Mouse (Mus musculus) embryo, embryonic 10 days (tissue): ENCODE measurements at regions not wholly inside any gene's neighbourhood (a gene's known extent, or its start where the extent isn't known, plus 50 kb on each side); places are given as distances from the start of the nearest gene placed in this dataset.

Source experiments
- DNase-seq: peaks from one replicate; pipeline ENCODE4 v3.0.0-alpha.2; 2015; ENCODE audit warnings: low spot score

DNA sequence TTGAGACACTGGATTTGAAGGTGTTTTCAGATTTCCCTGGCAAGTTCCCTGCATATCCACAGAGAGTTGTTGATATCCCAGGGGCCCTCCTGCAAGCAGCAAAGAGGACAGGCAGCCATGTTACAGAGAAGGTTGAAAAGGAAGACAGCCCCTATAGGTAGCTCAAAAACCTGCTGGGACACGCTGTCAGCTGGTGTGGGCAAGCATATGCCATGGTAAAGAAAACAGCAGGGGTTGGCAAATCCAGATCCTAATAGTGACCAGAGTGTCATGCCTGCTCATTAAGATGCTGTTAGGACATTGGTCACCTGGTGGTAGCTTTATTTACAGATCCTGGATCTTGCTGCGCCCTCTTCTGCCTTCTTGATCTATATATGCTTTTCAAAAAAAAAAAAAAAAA is 397.6 kb downstream of the Tns1 start:
- DNase-seq: no peak

GRCm38 (mm10) chr1:73725486-73725885 is 398.8 kb downstream of the Tns1 start:
- DNase-seq: no peak

DNA sequence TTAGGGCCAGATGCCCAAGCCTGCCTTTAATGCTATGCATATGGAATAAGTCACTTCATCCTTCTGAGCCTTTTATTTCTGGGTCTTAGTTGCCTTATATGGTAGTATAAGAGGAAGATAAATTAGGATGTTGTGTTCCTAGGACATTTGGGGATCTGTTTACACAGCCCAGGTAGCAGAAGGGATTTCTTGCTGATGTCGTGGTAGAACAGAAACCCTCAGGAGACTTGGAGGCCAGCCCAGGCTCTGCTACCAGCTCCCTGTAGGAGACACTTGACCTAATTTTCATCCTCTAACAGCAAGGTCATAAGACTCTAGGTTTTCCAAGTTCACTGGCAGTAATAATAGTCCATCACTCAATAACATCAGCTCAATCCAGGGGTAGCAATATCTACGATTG is 399.7 kb downstream of the Tns1 start:
- DNase-seq: no peak

DNA sequence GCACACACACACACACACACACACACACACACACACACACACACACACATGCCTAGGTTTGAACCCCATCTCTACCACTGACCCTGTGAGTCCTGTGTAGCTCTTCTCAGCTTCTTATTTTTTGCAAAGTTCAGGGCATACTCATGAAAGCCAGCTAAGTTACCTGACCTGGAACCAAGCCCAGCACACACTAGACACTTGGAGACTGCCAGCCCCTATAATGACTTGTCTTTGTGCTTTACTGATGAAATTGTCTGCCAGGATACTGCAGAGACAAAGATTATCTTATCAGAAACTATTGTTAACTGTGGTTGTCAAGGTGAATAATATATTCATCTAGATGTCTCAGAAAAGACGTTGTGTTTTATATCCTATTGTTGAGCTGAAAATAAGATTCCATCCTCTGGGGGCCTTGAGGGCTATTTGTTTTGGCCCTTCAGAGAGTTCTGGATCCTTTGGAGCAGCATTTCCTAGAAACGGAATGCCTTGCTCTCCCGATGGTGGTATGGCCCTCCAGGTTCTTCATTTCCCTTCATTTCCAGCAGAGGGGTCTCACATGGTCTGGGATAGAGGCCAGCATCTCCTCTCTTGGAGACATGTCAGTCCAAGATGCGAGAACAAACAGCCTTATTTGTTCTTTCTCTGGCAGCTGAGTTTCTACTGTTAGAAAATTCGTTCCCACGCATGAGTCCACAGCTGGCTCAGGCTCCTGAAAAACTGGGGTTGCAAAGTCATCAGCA is 402.6 kb downstream of the Tns1 start:
- DNase-seq: no peak

DNA sequence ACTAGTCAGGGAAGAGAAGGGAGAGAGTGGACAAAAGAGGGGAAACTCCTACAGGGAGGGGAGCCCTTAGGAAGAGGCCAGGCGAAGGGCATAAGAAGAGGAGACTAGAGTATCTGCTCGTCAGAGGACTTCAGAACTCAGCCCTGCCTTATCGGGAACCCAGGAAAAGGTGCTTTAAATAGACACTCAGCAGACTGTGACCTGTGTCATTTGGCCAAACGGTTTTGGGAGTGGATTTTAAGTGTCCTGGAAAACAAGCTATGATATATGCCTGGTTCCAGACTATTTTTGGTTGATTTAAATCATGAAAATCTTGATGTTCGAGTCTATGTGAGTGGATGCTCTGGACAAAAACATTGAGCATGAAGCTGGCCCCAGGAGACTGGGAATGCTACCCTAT is 405.8 kb downstream of the Tns1 start:
- no peak for DNase-seq

DNA sequence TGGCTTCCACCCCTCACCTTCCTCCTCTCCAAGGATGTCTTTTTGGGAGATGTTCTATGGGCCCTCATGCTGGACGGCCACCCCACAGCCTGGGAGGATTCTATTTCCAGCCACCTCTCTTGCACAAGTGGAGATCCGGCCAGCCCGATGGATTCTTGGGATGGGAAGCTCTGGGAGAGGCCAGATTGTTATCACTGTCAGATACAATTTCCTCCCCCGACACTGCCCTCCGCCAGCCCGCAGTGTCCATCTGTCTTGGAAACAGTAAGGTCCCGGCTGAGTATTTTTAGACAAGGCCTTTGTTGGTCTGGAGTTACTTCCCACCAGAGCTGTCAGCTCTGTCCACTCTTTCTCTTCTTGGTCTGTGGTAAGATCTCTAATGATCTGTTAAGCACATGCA is 406.8 kb downstream of the Tns1 start:
- DNase-seq: no peak

DNA sequence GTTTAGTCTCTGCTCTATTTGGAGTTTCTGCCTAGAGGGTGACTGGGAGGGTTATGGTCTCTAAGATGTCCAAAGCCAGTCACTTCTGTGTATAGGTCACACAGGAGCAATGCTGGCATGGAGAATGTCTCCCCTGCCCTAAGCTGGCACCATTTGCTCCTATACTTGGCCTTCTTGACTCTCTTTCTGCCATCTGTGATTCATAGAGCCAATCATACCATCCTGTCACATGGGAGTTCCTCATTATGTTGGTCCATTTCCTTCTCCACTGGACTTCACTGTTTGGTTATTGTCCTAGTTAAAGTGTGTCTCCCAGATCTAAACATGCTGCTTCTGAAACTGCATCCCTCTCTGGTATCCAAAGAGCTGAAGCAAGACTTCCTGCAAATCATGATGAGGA is 407.3 kb downstream of the Tns1 start:
- no peak for DNase-seq

- no peak for DNase-seq
Observed at GRCm38 (mm10) chr1:73715571-73715970, 408.7 kb downstream of the Tns1 start.

GRCm38 (mm10) chr1:73702428-73702842 is 421.8 kb downstream of the Tns1 start:
- peak; percentile 31 for DNase-seq

- DNase-seq: no peak
Observed at GRCm38 (mm10) chr1:73693537-73693936, 430.7 kb downstream of the Tns1 start.

DNA sequence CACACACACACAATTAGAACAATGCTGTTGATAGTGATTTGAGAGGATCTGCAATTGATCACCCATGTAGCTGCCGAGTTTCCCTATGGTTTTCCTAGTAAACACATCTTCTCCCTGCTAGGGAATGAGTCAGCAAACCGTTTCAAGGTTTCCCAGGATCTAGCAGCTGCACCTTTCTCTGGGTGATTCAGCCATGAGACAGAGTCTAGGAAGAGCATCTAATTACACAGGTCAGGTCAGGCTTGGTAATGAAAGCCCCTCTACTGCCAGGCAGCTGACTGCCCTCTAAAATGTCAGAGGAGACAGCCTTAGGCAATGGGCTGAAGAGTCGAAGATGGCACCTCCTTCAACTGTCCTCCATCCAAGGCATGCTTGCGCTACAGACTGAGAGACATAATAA is 438.5 kb downstream of the Tns1 start:
- DNase-seq: no peak

GRCm38 (mm10) chr1:73685066-73685465 is 439.2 kb downstream of the Tns1 start:
- DNase-seq: no peak

DNA sequence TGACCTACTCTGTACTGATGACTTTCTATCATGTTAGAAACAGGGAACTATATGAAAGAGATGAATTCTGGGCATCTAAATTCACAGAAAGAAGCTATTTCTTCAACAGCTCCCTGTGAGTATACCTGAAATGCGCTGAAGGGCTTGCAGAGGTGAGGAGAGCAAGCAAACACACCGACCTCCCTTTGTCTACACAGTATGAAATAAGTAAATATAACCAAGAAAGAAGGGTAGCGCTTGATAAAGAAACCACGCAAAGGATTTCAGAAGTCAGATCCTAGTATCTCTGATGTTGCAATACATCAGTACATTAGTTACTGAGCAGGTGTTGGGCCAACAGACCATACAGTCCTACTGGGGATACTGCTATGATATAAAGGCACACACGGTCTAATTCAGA is 440.1 kb downstream of the Tns1 start:
- DNase-seq: no peak

DNA sequence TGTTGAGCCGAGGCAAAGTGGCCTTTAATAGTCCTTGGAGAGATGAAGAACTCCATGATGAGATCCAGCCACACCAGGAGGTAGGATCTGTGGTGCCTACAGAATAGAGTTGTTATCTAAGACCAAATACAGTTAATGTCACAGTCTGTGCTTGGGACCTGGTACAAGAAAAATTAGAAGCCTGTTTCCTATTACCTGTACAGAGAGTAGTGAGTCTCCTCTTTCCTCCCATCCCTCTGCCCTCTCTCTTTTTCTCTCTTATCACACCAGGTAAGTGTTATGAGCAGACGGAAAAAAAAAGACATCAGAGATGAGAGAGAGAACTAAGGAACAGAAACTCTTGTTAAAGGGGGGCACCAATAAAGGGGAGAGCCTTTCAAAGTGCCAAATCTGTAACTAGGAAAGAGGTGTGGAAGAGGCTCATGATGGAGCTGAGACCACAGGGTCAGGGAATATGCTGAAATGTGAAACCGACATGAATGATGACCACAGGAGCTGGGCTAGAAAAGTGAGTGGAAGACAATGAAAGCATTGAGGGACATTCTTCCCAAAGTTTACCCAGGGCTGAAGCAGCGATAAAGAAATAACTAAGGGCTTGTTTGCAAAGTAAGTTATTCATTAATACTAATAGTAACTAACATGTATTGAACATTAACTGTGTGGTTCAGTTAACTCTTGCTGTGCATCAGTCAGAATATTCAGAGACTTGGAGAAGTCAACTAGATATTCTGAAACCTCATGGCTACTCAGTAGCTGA is 440.9 kb downstream of the Tns1 start:
- DNase-seq: no peak

DNA sequence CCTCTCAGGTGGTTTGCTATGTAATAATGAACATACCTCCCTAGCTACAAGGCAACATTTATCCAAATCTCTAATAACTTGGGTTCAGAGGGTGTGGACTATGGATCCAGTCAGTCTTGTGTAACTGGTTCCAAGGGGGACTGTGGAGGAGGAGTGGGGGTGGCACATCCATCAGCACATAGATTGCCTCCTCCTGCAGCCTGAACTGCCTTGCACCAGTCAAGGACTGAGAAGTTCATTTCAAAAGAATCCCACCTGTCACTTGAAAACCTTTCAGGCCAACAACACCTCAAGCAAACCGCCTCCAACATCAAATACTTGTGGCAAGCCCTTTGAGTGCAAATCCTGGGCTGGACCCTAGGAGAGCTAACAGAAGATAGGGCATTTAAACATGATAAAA is 442.6 kb downstream of the Tns1 start:
- no peak for DNase-seq

- DNase-seq: no peak
Observed at GRCm38 (mm10) chr1:73680829-73681228, 443.4 kb downstream of the Tns1 start.

GRCm38 (mm10) chr1:73673851-73674235 is 450.4 kb downstream of the Tns1 start:
- DNase-seq: no peak

GRCm38 (mm10) chr1:73673191-73673850 is 450.9 kb downstream of the Tns1 start:
- peak; percentile 21 for DNase-seq

DNA sequence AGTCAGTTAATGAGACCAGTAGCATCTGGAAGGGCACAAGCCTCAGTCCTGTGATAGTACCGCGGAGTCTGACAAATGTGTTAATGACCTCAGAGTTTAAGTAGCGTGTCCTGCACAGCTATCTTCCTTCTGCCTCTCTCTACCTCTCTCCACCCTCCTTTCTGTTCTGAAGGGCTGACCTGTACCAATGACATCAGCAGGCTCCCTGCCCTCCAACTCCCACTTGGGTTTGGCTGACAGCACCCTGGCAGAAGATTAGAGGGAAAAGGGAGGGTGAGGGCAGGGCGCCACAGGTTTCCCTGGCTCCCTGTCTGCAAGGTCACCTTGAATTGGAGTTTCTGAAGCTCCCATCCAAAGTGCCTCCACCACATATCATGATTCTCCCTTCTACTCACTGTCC is 452.0 kb downstream of the Tns1 start:
- no peak for DNase-seq

GRCm38 (mm10) chr1:73668691-73669090 is 455.6 kb downstream of the Tns1 start:
- DNase-seq: no peak

DNA sequence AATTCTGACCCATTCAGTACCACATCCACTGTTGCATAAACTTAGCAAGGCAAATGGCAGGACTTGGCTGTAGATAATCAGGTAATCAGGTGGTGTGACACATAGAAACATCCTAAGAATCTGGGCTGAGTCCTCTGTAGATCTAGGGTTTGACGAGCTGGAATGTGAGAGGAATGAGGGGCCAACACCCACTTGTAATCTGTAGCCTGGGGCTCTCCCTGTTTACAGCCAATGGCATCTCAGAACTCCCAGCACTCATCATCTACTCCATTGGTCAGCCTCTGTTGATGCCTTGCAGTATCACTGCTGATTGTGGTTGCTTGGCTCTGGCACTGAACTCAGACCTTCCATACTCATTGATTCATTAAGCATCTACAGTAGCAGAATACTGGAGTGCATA is 460.7 kb downstream of the Tns1 start:
- no peak for DNase-seq

GRCm38 (mm10) chr1:73645011-73645410 is 479.2 kb downstream of the Tns1 start:
- no peak for DNase-seq

- DNase-seq: no peak
Observed at GRCm38 (mm10) chr1:73644394-73644793, 479.9 kb downstream of the Tns1 start.
